Mouse (Mus musculus) inflammation-experienced regulatory T-cells, adult 16 weeks (primary cell): ENCODE measurements around the gene Nek5. TPM values are rescaled to one million over a fixed set of nuclear protein-coding genes. Genes with fewer than 3 reads are reported as not detected.

Source experiments
- polyA plus RNA-seq: library from polyadenylated mRNA; unstranded; fragments of 100-300 nt; shearing (Covaris generic); gene quantifications from one replicate; pipeline ENCODE4 v1.2.1, GENCODE M21; 2017

Nek5 gene
- polyA plus RNA-seq, result not detected

GRCm38 (mm10) chr8:22124220-22125152 lies at the start of gene Nek5:
Gene Nek5, minus strand, starts transcription at chr8:22125053.

DNA sequence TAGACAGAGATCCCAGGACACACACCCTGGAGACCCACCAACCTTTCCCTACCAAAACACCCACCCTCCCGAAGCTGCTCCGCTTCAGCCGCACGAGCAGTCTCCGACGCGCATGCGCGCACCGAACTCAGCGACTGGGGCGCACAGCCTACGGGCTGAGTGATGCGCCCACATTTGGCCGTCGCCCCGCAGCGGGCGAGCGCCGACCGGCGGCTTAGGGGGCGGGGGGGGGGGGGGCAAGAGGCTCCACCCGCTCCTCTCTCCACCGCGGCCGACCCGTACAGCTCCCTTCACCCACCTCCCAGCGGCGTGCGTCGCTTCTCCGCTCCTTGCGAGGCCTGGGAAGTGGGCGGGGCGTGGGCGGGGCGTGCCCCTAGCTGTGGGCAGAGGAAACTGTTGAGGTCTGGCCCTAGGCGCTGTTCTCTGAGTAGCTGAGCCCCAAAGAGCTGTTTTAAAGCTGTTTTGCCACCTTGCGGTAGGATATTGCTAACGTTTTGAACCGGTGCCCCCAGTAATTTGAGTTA lies 41.3 kb upstream of the Nek5 start, which contains the start of gene Nek3:
TSS of gene Nek3 (minus strand) at position 356 of the 524 bp plus-strand sequence.

DNA sequence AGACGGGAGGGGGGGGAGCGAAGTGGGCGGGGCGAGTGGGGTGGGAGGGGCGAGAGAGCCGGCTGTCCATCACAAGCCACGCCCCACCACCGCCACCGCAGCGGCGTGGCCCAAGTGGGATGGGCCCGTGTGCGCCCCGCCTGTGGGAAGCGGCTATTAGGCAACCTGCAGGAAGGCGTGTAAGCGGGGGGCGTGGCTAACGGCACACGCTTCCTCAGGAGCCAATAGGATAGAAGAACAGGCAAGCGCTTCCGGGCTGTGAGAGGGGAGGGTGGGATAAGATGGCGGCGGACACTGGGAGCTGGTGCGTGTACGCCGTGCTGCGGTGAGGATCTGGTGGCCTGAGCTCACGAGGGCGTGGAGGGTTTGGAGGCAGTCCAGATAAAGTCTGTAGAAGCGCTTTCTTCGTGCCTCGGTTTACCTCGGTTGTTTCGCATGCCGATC lies 64.4 kb downstream of the Nek5 start, which contains the start of gene Alg11:
TSS of gene Alg11 (plus strand) at position 276 of the 444 bp plus-strand sequence.

DNA sequence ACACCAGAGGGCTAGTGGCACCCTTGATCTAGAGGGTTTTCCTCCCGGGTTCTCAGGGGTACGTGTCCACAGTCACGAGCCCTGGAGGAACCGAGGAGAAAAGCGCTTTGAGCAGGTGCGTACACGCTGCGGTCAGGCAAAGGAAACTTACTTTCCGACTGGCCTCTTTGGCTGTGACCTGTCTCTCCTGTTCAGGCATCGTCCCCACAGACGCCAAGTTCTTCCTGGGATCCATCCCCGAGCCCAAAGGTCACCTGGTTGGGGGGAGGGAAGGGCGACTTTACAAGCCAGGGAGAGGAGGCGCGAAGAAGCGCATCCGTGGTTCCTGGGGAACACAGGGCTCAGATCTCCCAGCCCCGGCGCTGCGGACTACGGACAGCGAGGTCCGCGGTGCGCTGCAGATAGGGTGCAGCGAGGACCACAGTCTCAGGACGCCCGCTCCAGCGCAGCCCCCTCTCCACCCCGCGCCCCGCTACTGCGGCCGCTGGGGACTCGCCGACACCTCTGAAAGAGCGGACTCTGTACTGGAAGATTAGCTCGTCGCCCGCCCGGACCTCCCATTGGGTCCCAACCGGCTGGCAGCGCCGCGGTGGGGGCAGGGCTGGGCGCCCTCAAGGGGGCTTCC lies 64.9 kb downstream of the Nek5 start, which contains the start of gene Atp7b:
TSS of gene Atp7b (minus strand) at position 485 of the 625 bp plus-strand sequence.

Other genes with a start within 250 kb of the Nek5 start
- not detected for gene Defb9, start 239.6 kb downstream of the Nek5 start, polyA plus RNA-seq
- not detected for gene Defb11, start 218.6 kb downstream of the Nek5 start, polyA plus RNA-seq
- gene Defb15, start 192.3 kb downstream of the Nek5 start, polyA plus RNA-seq, result not detected
- gene Defb35, start 186.7 kb downstream of the Nek5 start, polyA plus RNA-seq, result not detected
- not detected for gene Defb13, start 178.3 kb downstream of the Nek5 start, polyA plus RNA-seq
- gene Fam90a1a, start 166.3 kb downstream of the Nek5 start, polyA plus RNA-seq, result not detected
- not detected for gene Ccdc70, start 155.3 kb downstream of the Nek5 start, polyA plus RNA-seq
- gene Atp7b, start 64.7 kb downstream of the Nek5 start, polyA plus RNA-seq, result 0.16 TPM
- 12.4 TPM for gene Alg11, start 64.3 kb downstream of the Nek5 start, polyA plus RNA-seq
- 6.5 TPM for gene Nek3, start 41.4 kb upstream of the Nek5 start, polyA plus RNA-seq
- gene Ckap2, start 60.8 kb upstream of the Nek5 start, polyA plus RNA-seq, result 3.3 TPM
- gene Vps36, start 67.8 kb upstream of the Nek5 start, polyA plus RNA-seq, result 46.5 TPM
- 0.32 TPM for gene Thsd1, start 102.3 kb upstream of the Nek5 start, polyA plus RNA-seq
- not detected for gene Tpte, start 158.4 kb upstream of the Nek5 start, polyA plus RNA-seq